Mouse (Mus musculus) brain, embryonic 14.5 days (tissue): ENCODE measurements around the gene Tube1.

Source experiments
- CTCF ChIP-seq: fragments of 200-500 bp; IDR thresholded peaks from 2 replicates; pipeline ENCODE4 v1.5.1; 2012; ENCODE audit warnings: inconsistent platforms, mild to moderate bottlenecking, moderate library complexity, borderline replicate concordance; ENCODE audit not compliant: insufficient read depth, insufficient read length; ENCODE audit errors: extremely low read depth
- POLR2A ChIP-seq: fragments of 200-500 bp; IDR thresholded peaks from 2 replicates; pipeline ENCODE4 v1.6.1; 2012; ENCODE audit warnings: mild to moderate bottlenecking, inconsistent platforms, borderline replicate concordance; ENCODE audit not compliant: poor library complexity, insufficient read depth, insufficient read length, severe bottlenecking; ENCODE audit errors: extremely low read depth

DNA sequence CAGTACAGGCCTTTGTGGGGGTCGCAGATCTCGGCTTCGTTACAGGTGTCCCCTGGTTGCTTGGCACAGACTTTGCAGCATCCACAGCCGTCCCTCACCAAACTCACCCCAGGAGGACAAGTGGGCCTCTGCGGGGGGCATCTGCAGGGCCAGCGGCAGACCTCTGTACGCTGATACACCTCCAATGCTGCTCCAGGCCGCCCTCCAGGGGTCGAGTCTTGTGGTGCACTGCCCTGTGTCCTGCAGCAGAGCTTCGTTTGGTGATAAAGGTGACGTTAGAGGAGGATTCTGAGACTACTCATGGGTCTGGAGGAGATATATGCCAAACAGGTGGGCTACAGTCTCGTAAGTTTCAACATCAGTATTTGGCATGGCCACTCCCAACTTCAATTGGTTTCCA, 24.5 kb downstream of the Tube1 start:
- TF ChIP-seq POLR2A (no peak), CTCF (no peak; the same call in 1 of the 2 replicates)
